Mouse (Mus musculus) thymus, postnatal 0 days (tissue): ENCODE data around the gene Zbtb34. TPM values are rescaled to one million over a fixed set of nuclear protein-coding genes. Genes with fewer than 3 reads are reported as not detected.

ENCODE experiments used
- DNase-seq: peaks from one replicate; pipeline ENCODE4 v3.0.0-alpha.2; 2015; ENCODE audit warnings: low spot score
- polyA plus RNA-seq: library from polyadenylated mRNA; unstranded; fragments of >200 nt; fragmentation: Nextera tagmentation; extraction: Ambion mirVana; gene quantifications from 2 replicates; pipeline ENCODE4 v1.2.1, GENCODE M21; 2015

Zbtb34 gene
- polyA plus RNA-seq, 1 experiment from 2014 or later: 3.3 TPM

DNA sequence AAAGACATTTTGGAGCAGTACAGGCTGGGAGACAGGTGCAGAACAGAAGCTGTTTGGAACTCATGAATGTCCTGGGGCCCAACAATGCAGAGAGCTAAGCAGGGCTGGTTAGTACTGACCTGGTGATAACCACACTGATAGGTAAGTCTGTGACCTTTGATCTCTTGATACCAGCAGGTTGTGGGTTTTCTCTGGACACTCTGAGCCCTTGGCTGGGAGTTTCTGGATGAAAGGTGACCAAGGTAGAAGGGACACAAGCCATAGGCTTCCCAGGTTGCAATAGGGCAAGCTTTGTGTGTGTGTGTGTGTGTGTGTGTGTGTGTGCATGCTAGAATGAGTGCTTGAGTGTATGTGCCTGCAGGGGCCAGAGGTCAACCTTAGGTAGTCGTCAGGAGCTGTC is 15.7 kb upstream of the Zbtb34 start:
- no peak for DNase-seq

DNA sequence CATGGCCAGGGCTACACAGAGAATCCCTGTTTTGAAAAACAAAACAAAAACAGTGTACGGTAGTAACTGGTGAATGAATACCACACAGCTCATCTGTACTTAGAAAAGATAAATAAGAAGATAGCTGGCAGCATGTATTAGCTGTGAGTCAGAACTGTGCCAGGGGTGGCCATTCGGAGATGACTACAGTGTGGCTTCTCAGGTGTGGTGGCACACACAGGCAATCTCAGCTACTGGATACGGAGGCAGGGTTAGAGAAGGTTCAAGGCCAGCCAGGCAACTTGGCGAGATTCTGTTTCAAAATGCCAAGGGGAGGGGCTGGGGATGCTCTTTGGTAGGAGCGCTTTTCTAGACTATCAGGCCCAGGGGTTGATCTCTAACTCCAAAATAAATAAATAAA is 14.6 kb upstream of the Zbtb34 start:
- no peak for DNase-seq

DNA sequence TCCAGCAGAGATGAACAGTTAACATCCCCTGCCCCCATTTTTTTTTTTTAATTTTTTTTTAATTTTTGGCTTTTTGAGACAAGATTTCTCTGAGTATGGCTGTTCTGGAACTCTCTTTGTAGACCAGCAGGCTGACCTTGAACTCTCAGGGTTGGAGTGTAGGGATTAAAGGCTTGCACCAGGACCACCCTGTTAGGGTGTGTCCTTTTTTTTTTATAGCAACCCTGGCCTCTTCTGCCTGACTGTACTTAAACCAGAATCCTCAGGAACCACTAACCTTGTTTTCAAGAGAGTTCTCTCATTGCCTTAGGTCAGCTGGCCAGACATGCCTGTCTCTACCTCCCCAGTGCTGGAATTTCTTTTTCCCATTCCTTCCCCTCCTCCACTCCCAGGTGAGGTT is 13.7 kb upstream of the Zbtb34 start:
- DNase-seq: no peak

DNA sequence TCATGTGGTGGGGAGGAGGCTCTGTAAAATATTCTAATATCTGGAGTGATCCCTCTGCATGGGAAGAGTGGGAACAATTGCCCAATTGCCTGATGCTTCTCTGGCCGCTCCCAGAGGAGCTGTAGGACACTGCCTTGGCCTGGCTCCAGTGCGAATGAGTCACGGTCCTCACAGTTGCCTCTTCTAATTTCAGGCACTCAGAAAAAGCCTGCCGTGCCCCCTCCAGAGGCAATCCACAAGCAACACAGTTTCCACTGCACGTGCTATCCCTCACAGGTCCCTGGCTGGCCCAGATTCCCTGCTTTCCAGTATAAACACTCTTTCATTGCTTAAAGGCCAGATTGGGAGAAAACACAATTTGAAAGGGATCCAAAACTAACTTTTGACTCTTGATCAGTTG is 13.2 kb upstream of the Zbtb34 start:
- no peak for DNase-seq

DNA sequence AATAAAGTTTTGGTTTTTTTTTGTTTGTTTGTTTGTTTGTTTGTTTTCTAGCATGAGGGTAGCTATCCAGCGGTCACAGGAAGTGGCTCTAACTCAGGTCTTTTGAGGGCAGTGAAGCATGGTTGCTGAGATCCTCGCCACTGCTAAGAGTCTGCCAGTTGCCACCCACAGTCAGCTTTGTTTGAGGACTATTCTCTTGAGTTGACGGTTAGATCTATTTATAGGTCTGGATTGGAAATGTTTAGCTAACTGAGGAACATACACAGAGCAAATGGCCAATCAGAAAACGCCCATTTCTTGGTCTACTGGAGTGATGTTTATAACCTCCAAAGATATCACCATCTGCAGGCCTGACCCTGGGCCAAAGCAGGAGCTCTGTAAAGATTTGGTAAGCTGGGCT is 11.6 kb upstream of the Zbtb34 start:
- no peak for DNase-seq

DNA sequence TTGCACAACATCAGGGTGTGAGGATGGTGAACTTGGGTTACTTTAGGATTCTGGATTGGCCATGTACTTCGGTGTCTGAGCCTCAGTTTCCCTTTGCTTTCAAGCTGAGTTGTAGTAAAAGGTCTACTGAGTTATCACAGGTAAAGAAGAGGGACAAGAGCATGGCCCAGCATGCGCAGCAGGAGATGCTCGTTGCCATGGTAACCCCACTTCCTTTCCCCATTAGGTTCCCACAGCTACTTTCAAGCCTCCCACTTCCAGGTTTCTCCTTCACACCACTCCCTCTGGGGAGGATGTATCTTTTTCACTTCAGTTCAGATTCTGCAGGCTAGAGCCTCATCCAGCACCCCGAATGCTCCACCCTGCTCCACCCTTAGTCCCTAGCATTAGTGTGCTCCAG is 9.8 kb upstream of the Zbtb34 start:
- DNase-seq: peak; percentile 18

DNA sequence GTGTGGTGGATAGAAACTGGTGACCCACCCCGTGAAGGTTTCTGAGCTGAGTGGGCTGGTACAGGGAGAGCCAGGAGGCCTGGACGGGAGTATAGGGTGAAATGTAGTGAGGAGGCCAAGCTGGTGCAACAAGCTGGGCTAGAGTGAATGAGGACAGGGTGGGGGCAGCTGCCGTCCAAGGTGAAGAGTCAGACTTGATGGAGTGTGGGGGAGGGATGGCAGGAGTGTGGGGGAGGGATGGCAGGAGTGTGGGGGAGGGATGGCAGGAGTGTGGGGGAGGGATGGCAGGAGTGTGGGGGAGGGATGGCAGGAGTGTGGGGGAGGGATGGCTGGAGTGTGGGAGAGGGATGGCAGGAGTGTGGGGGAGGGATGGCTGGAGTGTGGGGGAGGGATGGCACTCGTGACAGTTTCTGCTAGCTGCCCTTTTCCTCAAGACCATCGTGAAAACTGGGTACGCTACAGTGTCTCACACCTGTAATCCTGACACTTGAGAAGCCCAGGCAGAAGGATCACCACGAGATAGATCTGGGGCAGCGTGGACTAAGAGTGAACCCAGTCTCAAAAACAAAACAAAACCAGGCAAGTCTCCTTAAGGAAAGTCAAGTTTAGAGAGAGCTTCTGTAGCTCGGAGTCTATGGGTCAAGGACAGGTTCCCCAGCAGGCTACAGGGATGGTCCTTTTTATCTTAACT is 9.0 kb upstream of the Zbtb34 start:
- no peak for DNase-seq

DNA sequence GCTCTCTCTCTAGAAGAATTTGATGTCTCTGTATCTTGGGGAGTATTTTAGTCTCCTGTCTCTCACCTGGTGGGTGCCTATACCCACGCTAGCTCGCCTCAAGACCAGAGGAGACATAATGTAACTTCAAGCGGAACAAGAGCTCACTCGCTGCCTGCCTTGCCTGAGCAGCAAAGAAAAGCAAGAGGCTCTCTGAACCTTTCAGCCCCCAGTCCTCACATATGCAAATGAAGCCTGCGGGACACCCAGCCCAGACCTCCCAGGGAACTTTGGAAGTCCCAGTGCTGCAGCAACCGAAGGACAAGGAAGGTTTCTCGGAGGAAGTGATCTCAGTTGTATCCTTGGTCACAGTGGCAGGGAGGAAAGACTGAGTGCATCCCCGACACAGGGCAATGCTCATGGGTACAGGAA is 8.4 kb upstream of the Zbtb34 start:
- no peak for DNase-seq

DNA sequence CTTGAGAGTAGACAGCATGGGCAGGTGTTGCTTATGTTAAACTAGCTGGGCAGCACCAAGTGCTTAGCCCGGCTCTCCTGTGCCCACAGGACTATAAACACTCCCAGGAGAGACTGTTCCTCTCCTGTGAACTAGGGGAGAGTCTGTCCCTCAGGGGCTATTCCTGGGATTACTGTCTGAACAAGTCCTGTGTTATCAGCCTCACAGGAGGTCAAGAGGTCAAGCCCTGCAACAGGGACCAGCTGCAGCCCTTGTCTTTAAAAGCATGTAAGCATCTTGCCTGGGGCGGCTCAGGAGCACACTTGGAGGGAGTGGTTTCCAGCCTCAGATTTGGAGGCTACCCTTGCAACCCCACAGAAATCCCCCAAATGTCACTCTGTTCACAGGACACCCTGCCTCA is 7.3 kb upstream of the Zbtb34 start:
- no peak for DNase-seq

DNA sequence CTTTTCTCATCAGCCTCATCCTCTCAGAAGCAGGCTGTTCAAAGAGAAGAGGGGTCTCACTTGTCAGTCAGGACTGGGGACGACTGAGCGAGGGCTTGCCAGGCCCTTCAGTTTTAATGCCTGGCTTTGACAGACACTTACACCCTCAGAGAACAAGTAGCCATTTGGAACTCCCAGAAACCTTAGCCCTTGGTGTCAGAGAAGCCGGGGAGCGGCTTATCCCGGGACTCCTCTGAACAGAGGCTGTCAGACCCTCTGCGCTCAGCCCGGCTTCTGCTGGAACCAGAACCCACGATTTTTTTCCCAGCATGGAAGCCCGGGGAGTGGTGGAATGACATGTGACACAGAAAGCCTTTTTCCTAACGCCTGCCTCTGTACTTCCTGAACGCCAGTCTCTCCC is 6.1 kb upstream of the Zbtb34 start:
- no peak for DNase-seq

DNA sequence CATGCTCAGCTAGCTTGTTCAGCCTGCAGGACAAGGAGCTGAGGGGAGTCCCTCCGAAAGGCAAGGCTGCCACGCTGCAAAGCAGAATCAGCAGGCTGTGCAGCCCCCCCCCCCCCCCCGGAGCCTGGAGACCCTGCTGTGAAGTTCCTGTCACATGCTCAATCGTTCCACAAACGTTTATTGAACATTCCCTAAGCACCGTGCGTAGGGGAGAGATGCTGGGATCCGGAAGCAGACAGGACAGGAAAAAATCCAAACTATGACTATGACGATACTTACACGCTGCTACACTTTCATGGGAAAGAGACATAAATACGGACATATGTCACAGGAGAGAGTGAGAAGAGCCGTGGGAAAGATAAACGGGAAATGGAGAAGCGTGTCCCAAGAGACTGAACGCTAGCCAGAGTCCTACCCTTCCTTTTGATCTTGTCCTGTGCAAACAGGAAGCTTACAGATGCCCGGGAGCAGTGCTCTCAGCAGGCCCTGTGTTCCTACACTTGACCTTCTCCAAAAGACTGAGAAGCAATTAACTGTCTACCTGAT is 5.0 kb upstream of the Zbtb34 start:
- no peak for DNase-seq

DNA sequence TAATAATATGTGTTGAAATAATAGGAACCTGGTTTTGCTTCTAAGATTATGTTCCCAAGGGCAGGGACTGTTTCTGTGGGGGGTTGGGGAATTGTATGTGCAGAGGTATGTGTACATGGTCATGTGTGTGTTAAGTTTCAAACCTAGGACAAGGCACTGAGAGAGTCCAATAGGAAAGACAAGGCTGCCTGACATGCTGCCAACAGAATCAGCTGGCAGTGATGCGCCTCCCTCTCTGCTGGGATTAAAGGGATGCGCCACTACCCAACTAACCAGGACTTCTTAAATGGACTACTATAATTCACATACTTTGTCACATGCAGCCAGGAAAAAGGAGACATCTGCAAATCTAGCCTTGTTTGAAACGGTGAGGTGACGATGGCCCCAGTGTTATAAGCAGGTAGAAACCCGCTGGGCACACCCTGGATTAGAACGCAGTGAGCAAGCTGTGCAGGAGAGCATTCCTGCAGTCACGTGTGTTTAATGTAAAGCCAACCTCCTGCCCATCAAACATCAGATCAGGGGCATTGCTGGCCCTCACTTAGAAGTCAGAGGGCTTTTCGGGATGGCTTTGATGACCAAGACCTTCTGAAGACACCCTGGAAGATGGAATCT is 4.0 kb upstream of the Zbtb34 start:
- DNase-seq: no peak

DNA sequence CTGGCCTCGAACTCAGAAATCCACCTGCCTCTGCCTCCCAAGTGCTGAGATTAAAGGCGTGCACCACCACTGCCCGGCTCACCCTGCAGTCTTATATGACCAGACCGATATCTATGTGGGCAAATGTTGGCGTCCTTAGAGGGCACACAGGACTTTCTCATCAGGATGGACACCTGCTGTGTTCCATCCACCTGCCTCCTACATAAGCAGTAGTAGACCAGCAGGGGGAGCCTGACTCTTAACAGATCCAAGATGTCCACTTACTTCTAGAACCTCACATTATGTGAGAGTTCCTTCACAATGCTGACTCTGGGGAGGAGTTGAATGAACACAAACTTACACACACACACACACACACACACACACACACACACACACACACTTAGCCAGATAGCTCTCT is 1.8 kb upstream of the Zbtb34 start:
- peak; percentile 63 for DNase-seq

DNA sequence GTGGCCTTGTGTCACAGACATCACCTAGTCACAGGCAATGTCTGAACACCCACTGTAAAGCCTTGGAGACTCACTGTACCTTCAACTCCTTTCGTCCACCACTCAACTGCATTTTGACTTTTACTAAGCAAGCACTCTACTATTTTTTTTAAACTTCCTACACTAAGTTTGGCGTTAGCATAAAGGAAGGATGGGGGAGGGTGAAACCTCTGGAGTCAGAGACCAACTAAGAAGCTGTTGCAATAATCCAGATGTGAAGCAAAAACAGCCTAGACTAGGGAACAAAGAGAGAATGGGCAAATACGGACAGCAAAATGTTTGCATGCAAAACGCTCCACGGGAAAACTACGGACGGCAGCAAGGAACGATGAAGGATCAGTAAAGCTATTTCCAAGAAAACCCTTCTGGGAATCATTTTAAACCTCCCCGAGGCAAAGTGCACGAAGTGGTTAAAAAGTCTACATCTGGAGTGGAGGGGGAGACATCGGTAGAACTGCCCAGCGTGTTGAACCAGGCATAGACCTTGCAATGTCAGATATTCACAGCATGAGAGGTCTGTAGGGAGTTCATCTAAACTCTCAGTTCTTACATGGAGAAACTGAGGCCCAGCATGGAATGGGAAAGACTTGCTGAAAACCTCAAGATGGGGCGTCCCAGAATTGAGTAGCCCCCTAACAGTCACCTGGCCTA is 898 bp downstream of the Zbtb34 start:
- peak; percentile 27 for DNase-seq

DNA sequence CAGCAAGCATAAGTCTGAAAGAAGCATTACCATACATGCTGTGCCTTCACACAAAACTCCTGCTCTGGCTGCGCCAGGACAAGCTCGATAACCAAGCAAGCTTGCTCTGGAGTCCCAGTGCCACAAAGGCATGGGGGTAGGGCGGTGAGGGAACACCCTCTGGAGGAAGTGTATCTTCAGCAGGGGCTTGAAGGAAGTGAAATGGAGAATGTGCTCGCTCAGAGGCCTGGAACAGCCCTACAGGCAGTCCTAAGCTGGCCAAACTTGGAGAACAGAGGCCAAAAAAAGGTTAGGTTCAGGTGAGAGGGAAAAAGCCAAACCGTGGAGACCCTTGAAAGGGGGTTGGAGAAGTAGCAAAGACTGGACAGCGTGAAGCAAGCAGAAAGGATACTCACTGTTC is 1.8 kb downstream of the Zbtb34 start:
- DNase-seq: peak; percentile 49

DNA sequence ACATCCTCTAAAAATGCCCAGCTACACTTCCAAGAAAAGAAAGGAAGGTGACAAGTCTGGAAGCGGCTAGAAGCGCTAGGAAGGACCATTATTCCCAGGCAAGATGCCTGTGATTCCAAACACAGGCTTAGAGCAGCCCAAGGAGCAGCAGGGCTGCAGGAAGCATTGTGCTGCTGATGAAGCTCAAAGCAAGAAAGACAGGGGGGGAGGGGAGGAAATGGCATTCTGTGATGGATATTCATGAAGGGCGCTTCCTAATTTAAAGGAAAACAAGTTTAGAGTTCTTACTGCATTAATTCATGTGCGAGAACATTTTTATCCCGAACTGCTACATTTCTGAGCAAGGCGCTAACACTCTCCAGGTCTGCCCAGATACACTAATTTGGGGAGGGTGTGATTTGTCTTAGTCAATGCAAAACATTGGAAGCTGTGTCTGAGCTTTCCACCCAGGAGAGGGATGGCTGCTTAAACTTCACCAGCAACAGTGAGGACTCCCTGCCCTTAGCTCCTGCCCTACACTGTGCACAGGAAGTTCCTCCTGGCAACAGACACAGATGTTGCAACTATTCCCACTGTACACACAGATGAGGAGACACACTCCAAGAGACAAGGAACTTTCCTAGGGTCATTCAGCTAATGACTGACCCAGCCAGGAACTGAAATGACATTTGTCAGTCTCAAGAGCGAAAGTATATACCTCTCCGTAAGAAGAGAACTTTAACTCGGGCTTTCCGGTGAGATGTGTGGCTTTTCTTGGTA is 4.3 kb downstream of the Zbtb34 start:
- no peak for DNase-seq

DNA sequence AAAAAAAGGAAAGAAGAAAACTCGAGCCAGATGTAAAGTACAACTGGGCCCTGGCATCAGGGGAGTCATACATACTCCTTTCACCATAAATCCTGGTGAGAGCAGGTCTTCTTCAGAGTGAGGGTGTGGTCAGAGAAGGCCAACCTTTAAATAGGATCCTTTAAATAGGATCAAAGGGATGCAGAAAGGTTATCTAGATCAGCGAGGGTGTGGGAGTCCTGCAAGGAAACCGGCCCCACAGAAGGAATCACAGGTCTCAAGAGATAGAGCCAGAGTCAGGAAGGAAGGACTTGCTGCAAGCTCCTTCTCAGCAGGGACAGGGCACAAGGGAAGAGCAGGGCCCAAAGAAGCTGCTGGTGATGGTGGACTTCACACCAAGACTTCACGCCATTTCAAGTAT is 13.7 kb downstream of the Zbtb34 start:
- DNase-seq: no peak

DNA sequence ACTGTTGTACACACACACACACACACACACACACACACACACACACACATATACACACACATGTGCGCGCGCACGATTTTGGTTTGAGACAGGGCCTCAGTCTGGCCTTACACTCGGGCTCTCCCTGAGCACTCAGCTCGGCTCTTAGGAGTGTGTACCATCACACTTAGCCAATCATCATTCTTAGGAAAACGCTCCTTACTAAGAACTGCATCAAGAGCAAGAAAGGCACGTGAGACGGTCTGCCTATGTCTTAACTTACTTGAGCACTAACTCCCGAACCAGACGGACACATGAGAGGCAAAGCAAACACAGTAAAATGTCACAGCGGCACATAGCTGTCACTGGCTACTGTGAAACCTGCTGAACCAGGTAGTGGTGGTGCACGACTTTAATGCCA is 17.1 kb downstream of the Zbtb34 start:
- DNase-seq: no peak

DNA sequence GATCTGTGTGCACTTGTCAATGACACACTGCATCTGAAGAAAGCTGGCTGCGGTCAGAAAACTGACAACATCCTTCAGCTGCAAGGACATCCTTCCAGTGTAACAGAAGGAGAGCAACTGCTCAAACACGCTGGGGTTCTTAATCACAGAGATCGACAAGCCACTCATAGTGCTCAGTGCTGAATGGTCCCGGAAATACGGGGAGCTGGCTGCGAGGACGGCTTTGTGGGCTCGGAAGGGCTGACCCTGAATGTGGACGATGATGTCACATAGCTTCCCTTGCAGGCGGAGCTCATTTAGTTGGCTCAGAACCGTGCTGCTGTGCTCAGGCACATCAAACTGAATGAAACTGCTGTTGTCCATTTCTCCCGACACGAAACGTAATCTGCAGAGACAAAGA is 19.0 kb downstream of the Zbtb34 start:
- DNase-seq: no peak

DNA sequence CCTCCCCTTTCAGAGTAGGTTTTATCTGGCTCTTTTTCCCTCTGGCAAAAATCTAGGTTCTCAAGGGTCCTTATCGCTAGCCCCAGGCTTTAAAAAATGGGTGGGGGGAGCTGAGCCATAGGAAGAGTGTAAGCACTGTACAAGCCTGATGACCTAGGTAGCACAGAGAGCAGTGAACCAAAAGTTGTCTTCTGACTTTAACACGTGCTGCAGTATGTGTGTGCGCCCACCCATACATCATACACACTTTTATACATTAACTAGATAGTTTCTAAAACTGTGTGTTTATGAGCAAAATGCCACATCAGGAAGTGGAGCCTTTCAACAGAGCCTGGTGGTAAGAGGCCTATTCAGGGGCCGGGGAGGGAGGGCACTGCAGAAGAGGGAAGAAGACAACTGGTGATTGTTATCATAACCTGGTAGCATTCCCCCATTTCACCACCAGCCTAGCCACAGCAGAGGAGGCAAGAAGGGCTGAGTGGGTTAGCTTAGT is 27.6 kb downstream of the Zbtb34 start:
- DNase-seq: peak; percentile 72

DNA sequence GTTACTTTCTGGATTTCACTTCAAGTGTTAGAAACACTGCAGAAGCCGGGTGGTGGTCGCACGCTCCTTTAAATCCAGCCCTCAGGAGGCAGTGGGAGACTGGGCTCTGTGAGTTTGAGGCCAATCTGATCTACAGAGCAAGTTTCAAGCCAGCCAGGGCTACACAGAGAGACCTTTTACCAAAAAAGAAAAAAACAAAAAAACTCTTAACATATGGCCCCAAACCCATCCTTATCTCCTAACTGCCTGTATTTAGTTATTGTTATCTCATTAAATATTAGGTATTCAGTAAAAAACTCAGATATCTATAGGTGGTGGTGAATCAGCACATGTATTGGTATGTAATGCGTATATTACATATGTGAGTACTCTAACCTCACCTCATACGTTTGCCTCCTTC is 28.5 kb downstream of the Zbtb34 start:
- DNase-seq: no peak

DNA sequence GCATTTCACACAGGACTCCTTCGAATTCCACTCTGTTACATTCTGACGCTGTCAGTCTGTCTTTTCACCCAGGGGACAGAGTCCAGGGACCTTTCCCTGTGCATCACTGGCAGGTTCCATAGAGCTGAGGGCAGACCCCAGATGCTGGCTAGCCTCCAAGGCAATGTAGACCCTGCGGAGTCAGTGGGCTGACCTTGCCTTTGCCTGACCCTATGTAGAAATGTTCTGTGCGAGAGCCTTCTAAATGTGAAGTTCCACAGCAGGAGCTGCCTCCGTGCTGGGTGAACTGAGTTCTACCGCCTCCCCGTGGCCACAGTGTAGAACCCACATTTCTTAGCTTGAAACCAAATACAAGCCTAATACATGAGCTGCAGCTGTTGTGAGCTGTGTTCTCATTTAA is 28.9 kb downstream of the Zbtb34 start:
- DNase-seq: peak; percentile 72
